Mouse (Mus musculus): Measurements from ENCODE around the gene Pdpk1. TPM values are rescaled to one million over a fixed set of nuclear protein-coding genes. Genes with fewer than 3 reads are reported as not detected.

Gene Pdpk1
- polyA plus RNA-seq, 1 experiment from 2014 or later, result 24.3 TPM

- Histone ChIP-seq H3K36me3 (ENCODE audit: control insufficient read depth, insufficient read depth) (peaks cover 2% of the 10 kb centered on the region; the same call in 1 of the 2 replicates), H3K9ac (ENCODE audit: low read depth, low read length) (no peak overlapping the region), H3K9me3 (replicated peaks; ENCODE audit: control insufficient read depth, low read length) (no peaks in the 10 kb centered on the region), H3K27ac (ENCODE audit: low read length) (no peak overlapping the region), H3K4me2 (ENCODE audit: low read depth, low read length) (no peak overlapping the region), H3K27me3 (ENCODE audit: control insufficient read depth, insufficient read depth, low read depth, low read length) (no peaks in the 10 kb centered on the region), H3K4me1 (ENCODE audit: control insufficient read depth, low read depth, low read length) (peaks cover 26% of the 10 kb centered on the region), H3K4me3 (ENCODE audit: low read depth, low read length) (no peak overlapping the region)
- no peak for ATAC-seq (ENCODE audit: low read depth)
- 75% methylated on average over 3 of the region's 3 CpGs for WGBS (ENCODE audit: insufficient replicate concordance)
Measured at GRCm38 (mm10) chr17:24156394-24156793, 5.7 kb upstream of the Pdpk1 start.

DNA sequence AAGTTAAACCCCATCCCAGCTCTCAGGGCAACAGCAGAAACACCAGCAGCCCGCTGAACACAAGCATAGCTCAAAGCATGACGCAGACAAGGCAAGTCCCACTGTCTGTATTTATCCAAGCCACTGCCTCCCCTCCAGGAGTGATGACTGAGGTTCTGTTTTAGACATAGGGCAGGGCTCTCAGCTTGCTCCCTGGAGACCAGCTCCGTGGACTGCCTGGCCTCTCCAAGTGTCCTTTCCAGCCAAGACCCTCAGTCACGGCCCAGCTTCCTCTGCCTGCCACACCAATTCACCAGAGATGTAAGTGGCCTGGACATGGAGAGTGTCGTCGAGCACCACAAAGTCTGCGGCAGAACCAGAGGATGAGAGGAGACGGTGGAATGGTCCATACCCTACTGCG lies 5.0 kb upstream of the Pdpk1 start:
- no peak overlapping the region for H3K4me2 ChIP-seq (ENCODE audit: low read depth, low read length)
- peaks cover 2% of the 10 kb centered on the region; the same call in 1 of the 2 replicates for H3K36me3 ChIP-seq (ENCODE audit: control insufficient read depth, insufficient read depth)
- H3K27me3 ChIP-seq (ENCODE audit: control insufficient read depth, insufficient read depth, low read depth, low read length), result no peaks in the 10 kb centered on the region
- H3K4me1 ChIP-seq (ENCODE audit: control insufficient read depth, low read depth, low read length), result peaks cover 30% of the 10 kb centered on the region
- H3K9me3 ChIP-seq (replicated peaks; ENCODE audit: control insufficient read depth, low read length), result no peaks in the 10 kb centered on the region
- ATAC-seq (ENCODE audit: low read depth), result no peak
- WGBS (ENCODE audit: insufficient replicate concordance), result 79% methylated on average over 9 of the region's 9 CpGs
- no peak overlapping the region for H3K4me3 ChIP-seq (ENCODE audit: low read depth, low read length)
- no peak overlapping the region for H3K9ac ChIP-seq (ENCODE audit: low read depth, low read length)
- H3K27ac ChIP-seq (ENCODE audit: low read length), result no peak overlapping the region

DNA sequence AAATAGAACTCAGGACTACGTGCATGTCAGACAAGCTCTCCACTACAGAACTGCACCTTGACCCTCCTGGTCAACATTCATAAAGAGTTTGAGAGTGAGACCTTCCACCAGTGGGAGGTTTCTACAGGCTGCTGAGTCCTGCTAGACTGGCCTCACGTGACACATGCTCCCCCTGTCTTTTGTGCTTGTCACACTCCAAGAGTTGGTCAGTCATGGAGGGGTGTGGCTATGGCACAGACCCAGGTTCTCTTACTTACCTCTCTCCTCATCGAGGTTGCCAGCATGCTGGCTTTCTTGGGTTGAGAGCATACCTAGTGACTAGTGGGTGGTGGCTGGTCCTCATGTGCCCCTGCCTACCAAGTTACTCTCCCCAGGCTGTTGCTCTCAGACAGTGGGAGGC lies 3.7 kb upstream of the Pdpk1 start:
- 56% methylated on average over 3 of the region's 3 CpGs for WGBS (ENCODE audit: insufficient replicate concordance)
- Histone ChIP-seq H3K27ac (ENCODE audit: low read length) (peak overlapping the region; percentile 62), H3K4me3 (ENCODE audit: low read depth, low read length) (no peak overlapping the region), H3K27me3 (ENCODE audit: control insufficient read depth, insufficient read depth, low read depth, low read length) (no peaks in the 10 kb centered on the region), H3K9me3 (replicated peaks; ENCODE audit: control insufficient read depth, low read length) (no peaks in the 10 kb centered on the region), H3K36me3 (ENCODE audit: control insufficient read depth, insufficient read depth) (peaks cover 2% of the 10 kb centered on the region; the same call in 1 of the 2 replicates), H3K9ac (ENCODE audit: low read depth, low read length) (no peak overlapping the region), H3K4me1 (ENCODE audit: control insufficient read depth, low read depth, low read length) (peaks cover 30% of the 10 kb centered on the region), H3K4me2 (ENCODE audit: low read depth, low read length) (no peak overlapping the region)
- peak; percentile 40 for ATAC-seq (ENCODE audit: low read depth)

GRCm38 (mm10) chr17:24151890-24152563 lies 1.3 kb upstream of the Pdpk1 start:
- Histone ChIP-seq H3K4me3 (ENCODE audit: low read depth, low read length) (peak overlapping the region; percentile 64), H3K4me1 (ENCODE audit: control insufficient read depth, low read depth, low read length) (peaks cover 30% of the 10 kb centered on the region), H3K27me3 (ENCODE audit: control insufficient read depth, insufficient read depth, low read depth, low read length) (no peaks in the 10 kb centered on the region), H3K9me3 (replicated peaks; ENCODE audit: control insufficient read depth, low read length) (no peaks in the 10 kb centered on the region), H3K27ac (ENCODE audit: low read length) (peak overlapping the region; percentile 94), H3K4me2 (ENCODE audit: low read depth, low read length) (peak overlapping the region; percentile 97), H3K36me3 (ENCODE audit: control insufficient read depth, insufficient read depth) (peaks cover 2% of the 10 kb centered on the region; the same call in 1 of the 2 replicates), H3K9ac (ENCODE audit: low read depth, low read length) (peak overlapping the region; percentile 77)
- peak; percentile 96 for ATAC-seq (ENCODE audit: low read depth)
- whole genome bisulfite sequencing (ENCODE audit: insufficient replicate concordance), result 2% methylated on average over 26 of the region's 26 CpGs

DNA sequence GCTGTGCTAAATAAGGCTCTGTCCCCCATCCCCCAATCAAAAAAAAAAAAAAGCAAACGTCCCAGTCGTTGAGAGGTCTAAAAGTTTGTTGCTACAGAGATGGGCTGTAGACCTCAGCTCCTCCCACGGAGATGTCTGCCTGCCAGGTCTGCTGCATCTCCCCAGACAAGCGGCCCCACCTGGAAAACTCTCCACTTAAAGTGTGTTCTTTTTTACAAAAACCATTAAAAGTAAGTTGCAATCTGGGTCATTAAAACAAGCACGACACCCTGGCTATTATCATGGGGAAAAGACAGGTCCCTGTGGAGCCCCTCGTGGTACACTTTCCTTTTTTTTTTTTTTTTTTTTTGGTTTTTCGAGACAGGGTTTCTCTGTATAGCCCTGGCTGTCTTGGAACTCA lies 658 bp upstream of the Pdpk1 start:
- Histone ChIP-seq H3K4me2 (ENCODE audit: low read depth, low read length) (peak overlapping the region; percentile 97), H3K9ac (ENCODE audit: low read depth, low read length) (peak overlapping the region; percentile 77), H3K4me3 (ENCODE audit: low read depth, low read length) (peak overlapping the region; percentile 64), H3K36me3 (ENCODE audit: control insufficient read depth, insufficient read depth) (peaks cover 2% of the 10 kb centered on the region; the same call in 1 of the 2 replicates), H3K4me1 (ENCODE audit: control insufficient read depth, low read depth, low read length) (peaks cover 30% of the 10 kb centered on the region), H3K27ac (ENCODE audit: low read length) (peak overlapping the region; percentile 94), H3K9me3 (replicated peaks; ENCODE audit: control insufficient read depth, low read length) (no peaks in the 10 kb centered on the region), H3K27me3 (ENCODE audit: control insufficient read depth, insufficient read depth, low read depth, low read length) (no peaks in the 10 kb centered on the region)
- 18% methylated on average over 7 of the region's 7 CpGs for WGBS (ENCODE audit: insufficient replicate concordance)
- no peak for ATAC-seq (ENCODE audit: low read depth)

DNA sequence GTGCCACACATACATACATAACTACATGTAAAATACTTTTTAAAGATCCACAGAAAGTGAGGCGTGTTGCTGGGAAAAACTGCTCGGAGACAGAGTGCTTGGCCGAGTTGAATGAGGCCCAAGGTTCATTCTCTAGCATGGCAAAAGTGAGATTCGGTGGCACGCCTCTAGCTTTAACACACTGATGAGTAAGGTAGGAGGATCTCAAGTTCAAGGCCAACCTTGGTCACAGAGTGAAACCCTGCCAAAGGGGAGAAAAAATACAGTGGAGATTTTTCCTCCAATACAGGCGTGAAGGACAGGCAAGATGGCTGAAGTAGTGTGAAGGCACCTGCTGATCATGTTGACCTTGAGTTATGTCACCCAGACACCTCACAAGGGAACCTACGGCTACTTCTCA lies 1.3 kb downstream of the Pdpk1 start:
- no peaks in the 10 kb centered on the region for H3K27me3 ChIP-seq (ENCODE audit: control insufficient read depth, insufficient read depth, low read depth, low read length)
- no peak overlapping the region for H3K9ac ChIP-seq (ENCODE audit: low read depth, low read length)
- H3K9me3 ChIP-seq (replicated peaks; ENCODE audit: control insufficient read depth, low read length), result no peaks in the 10 kb centered on the region
- H3K4me2 ChIP-seq (ENCODE audit: low read depth, low read length), result no peak overlapping the region
- no peak overlapping the region for H3K4me3 ChIP-seq (ENCODE audit: low read depth, low read length)
- H3K36me3 ChIP-seq (ENCODE audit: control insufficient read depth, insufficient read depth), result no peaks in the 10 kb centered on the region
- H3K4me1 ChIP-seq (ENCODE audit: control insufficient read depth, low read depth, low read length), result peaks cover 28% of the 10 kb centered on the region
- H3K27ac ChIP-seq (ENCODE audit: low read length), result no peak overlapping the region
- WGBS (ENCODE audit: insufficient replicate concordance), result 74% methylated on average over 7 of the region's 7 CpGs
- no peak for ATAC-seq (ENCODE audit: low read depth)

- Histone ChIP-seq H3K27ac (ENCODE audit: low read length) (no peak overlapping the region), H3K4me2 (ENCODE audit: low read depth, low read length) (no peak overlapping the region), H3K4me1 (ENCODE audit: control insufficient read depth, low read depth, low read length) (peaks cover 22% of the 10 kb centered on the region), H3K9me3 (replicated peaks; ENCODE audit: control insufficient read depth, low read length) (no peaks in the 10 kb centered on the region), H3K36me3 (ENCODE audit: control insufficient read depth, insufficient read depth) (no peaks in the 10 kb centered on the region), H3K9ac (ENCODE audit: low read depth, low read length) (no peak overlapping the region), H3K4me3 (ENCODE audit: low read depth, low read length) (no peak overlapping the region), H3K27me3 (ENCODE audit: control insufficient read depth, insufficient read depth, low read depth, low read length) (no peaks in the 10 kb centered on the region)
- WGBS (ENCODE audit: insufficient replicate concordance), result 43% methylated on average over 2 of the region's 2 CpGs
- ATAC-seq (ENCODE audit: low read depth), result no peak
Measured at GRCm38 (mm10) chr17:24142897-24143296, 7.8 kb downstream of the Pdpk1 start.

DNA sequence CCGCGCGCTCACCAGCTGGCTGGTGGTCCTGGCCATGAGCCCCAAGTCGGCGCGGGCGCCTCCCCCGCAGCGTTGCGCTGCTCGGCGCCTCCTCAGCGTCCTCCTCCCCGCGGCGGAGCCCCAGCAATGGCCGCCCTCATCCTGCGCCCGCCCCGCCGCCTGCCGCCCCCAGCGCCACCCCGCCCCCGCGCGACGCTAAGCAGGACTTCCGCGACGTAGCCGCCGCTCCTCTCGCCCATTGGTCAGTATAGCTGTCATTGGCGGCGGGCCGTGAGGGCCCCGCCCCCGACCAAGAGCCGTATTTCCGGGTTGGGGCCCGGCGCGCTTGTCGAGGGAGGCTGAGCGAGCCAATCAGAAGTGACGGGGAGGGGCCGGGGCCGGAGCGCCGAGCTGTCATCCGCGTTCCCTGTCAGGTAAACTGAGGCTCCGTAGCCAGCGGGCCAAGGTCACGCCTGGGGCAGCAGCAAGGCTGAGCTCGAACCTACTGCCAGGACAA lies 9.3 kb downstream of the Pdpk1 start:
- 0% methylated on average over 50 of the region's 57 CpGs for WGBS (ENCODE audit: insufficient replicate concordance)
- Histone ChIP-seq H3K4me3 (ENCODE audit: low read depth, low read length) (peak overlapping the region; percentile 97), H3K27me3 (ENCODE audit: control insufficient read depth, insufficient read depth, low read depth, low read length) (no peaks in the 10 kb centered on the region), H3K4me1 (ENCODE audit: control insufficient read depth, low read depth, low read length) (peaks cover 30% of the 10 kb centered on the region), H3K4me2 (ENCODE audit: low read depth, low read length) (peak overlapping the region; percentile 88), H3K27ac (ENCODE audit: low read length) (peak overlapping the region; percentile 93), H3K9ac (ENCODE audit: low read depth, low read length) (peak overlapping the region; percentile 97), H3K36me3 (ENCODE audit: control insufficient read depth, insufficient read depth) (no peaks in the 10 kb centered on the region), H3K9me3 (replicated peaks; ENCODE audit: control insufficient read depth, low read length) (no peaks in the 10 kb centered on the region)
- peak; percentile 97 for ATAC-seq (ENCODE audit: low read depth)

DNA sequence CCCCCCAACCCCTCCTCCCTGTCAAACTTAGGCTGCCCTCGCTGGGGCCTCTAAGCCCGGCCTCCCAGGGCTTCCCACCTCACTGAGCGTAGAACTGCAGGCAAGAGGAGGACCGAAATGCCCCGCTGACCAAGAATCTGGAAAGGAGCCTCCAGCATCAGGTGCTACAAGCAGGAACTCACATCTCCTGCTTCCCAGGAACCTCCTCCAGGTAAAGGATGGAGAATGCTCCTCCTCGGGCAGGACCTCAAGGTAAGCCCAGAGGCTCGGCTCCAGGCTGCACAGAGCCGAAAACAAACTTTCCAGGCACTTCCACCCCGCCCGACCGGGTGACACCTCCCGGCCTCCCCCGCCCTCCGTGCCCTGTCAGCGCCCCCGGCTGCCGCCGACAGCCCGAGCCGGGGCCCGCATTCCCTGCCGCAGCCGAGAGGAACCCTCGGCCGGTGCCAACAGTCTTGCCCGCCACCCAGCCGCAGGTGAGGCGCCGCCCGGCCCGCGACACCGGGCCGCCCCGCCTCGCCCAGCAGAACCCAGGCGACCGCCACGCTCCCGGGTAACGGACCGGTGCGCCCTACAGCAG lies 9.8 kb downstream of the Pdpk1 start:
- no peaks in the 10 kb centered on the region for H3K27me3 ChIP-seq (ENCODE audit: control insufficient read depth, insufficient read depth, low read depth, low read length)
- whole genome bisulfite sequencing (ENCODE audit: insufficient replicate concordance), result under 1% methylated on average over 41 of the region's 43 CpGs
- ATAC-seq (ENCODE audit: low read depth), result peak; percentile 43
- peak overlapping the region; percentile 97 for H3K4me3 ChIP-seq (ENCODE audit: low read depth, low read length)
- peak overlapping the region; percentile 97 for H3K9ac ChIP-seq (ENCODE audit: low read depth, low read length)
- H3K4me2 ChIP-seq (ENCODE audit: low read depth, low read length), result peak overlapping the region; percentile 88
- no peaks in the 10 kb centered on the region for H3K36me3 ChIP-seq (ENCODE audit: control insufficient read depth, insufficient read depth)
- no peaks in the 10 kb centered on the region for H3K9me3 ChIP-seq (replicated peaks; ENCODE audit: control insufficient read depth, low read length)
- peaks cover 31% of the 10 kb centered on the region for H3K4me1 ChIP-seq (ENCODE audit: control insufficient read depth, low read depth, low read length)
- H3K27ac ChIP-seq (ENCODE audit: low read length), result peak overlapping the region; percentile 93
